Comparison of ENCODE assay signal across 24 mouse cellular contexts in the genomic region with DNA sequence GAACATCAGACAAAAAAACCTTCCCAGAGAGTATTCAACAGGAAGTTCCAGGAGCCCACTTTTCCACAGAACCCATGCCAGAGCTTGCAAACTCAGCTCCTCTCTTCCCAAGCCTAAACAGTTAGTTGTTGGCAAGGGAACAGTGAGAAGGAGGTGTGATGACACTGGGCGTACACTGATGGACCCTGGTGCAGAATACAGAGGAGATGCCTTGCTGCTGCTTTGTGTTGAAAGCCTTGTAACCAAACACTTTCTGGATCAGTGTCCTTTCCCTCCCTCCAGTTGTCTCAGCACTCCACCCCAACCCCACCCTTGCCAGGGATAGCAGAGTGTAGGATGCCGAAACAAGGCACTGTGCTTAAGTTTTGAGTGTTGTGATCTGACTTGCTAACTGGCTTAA.
A peak's percentile ranks its signal among the peaks of the same experiment; 100 is the strongest.
DNase-seq lines count a peak whose midpoint lies in the region; ATAC-seq and TF ChIP-seq lines count a peak whose summit lies in the region.
"Had no signal": no experiment of that assay in that cellular context is flagged by ENCODE, and none has a peak within 500 bp of the region (broad histone marks: within the 10 kb centered on the region; RNA-seq: fewer than 3 reads in every experiment).

No protein-coding gene starts in this region.

- no peak for TF ChIP-seq CTCF in lung, adult 2 months (IDR thresholded peaks at IDR 0.05; ENCODE audit: insufficient read depth, low read length)

- no peak overlapping the region for H3K9ac ChIP-seq in lung, embryonic 15.5 days
- H3K9ac ChIP-seq: forebrain, postnatal 0 days; heart, embryonic 15.5 days; hindbrain, embryonic 14.5 days; liver, embryonic 14.5 days; stomach, embryonic 15.5 days had no signal

- H3K27ac ChIP-seq in lung, embryonic 15.5 days, result no peak overlapping the region
- H3K27ac ChIP-seq in forebrain, embryonic 10.5 days, result no peak overlapping the region
- H3K27ac ChIP-seq: heart, embryonic 15.5 days; hindbrain, embryonic 14.5 days; liver, embryonic 14.5 days; midbrain, embryonic 10.5 days; stomach, embryonic 15.5 days had no signal

- H3K4me2 ChIP-seq in lung, embryonic 15.5 days, result no peak overlapping the region
- H3K4me2 ChIP-seq in myocyte (ENCODE audit: low read depth), result peak overlapping the region; percentile 32
- H3K4me2 ChIP-seq: heart, embryonic 15.5 days; hindbrain, embryonic 14.5 days; stomach, embryonic 15.5 days had no signal

- H3K4me3 ChIP-seq in lung, embryonic 15.5 days, result no peak overlapping the region
- no peak overlapping the region for H3K4me3 ChIP-seq in lung, adult 2 months (replicated peaks; ENCODE audit: extremely low read depth, low read depth, low read length)
- H3K4me3 ChIP-seq in myocyte, result no peak overlapping the region
- H3K4me3 ChIP-seq in forebrain, embryonic 10.5 days, result no peak overlapping the region
- H3K4me3 ChIP-seq: heart, embryonic 15.5 days; midbrain, embryonic 10.5 days; stomach, embryonic 15.5 days had no signal

- H3K9me3 ChIP-seq in lung, embryonic 15.5 days, result no peaks in the 10 kb centered on the region
- H3K9me3 ChIP-seq in forebrain, embryonic 10.5 days, result no peaks in the 10 kb centered on the region
- H3K9me3 ChIP-seq: heart, embryonic 15.5 days; midbrain, embryonic 10.5 days; stomach, embryonic 15.5 days had no signal

- no peak for TF ChIP-seq POLR2A in lung, adult 2 months (IDR thresholded peaks at IDR 0.05; ENCODE audit: borderline replicate concordance, extremely low read depth, low read depth, low read length)
- no peak for TF ChIP-seq POLR2A in myocyte (IDR thresholded peaks at IDR 0.05; ENCODE audit: insufficient read length, low read depth)

- WGBS in lung, embryonic 15.5 days, result 44% methylated on average over 2 of the region's 2 CpGs
- WGBS in lung, adult 2 months, result 62% methylated on average over 2 of the region's 2 CpGs
- 86% methylated on average over 2 of the region's 2 CpGs for WGBS in forebrain, embryonic 10.5 days

- H3K4me1 ChIP-seq in lung, embryonic 15.5 days, result peaks cover 10% of the 10 kb centered on the region; the same call in 1 of the 2 replicates
- no peaks in the 10 kb centered on the region for H3K4me1 ChIP-seq in lung, adult 2 months (ENCODE audit: control insufficient read depth, insufficient read depth, low read length)
- peaks cover 23% of the 10 kb centered on the region for H3K4me1 ChIP-seq in forebrain, embryonic 10.5 days
- H3K4me1 ChIP-seq: stomach, embryonic 15.5 days had no signal

- no peaks in the 10 kb centered on the region for H3K36me3 ChIP-seq in lung, embryonic 15.5 days
- H3K36me3 ChIP-seq in myocyte (ENCODE audit: control insufficient read depth, insufficient read depth), result no peaks in the 10 kb centered on the region
- 0 out of 2 replicates have a peak, but pooled peaks cover 4% of the 10 kb centered on the region for H3K36me3 ChIP-seq in forebrain, embryonic 10.5 days (replicated peaks)
- H3K36me3 ChIP-seq: heart, embryonic 15.5 days; midbrain, embryonic 10.5 days; stomach, embryonic 15.5 days had no signal

- ATAC-seq in frontal cortex, adult (ENCODE audit: low TSS enrichment), result peak; percentile 59
- peak; percentile 55; the same call in 1 of the 2 replicates for ATAC-seq in lung, embryonic 15.5 days (ENCODE audit: borderline replicate concordance, extremely low read depth, low FRiP score, low TSS enrichment)
- ATAC-seq: forebrain, postnatal 0 days; midbrain, embryonic 16.5 days had no signal

- no peak for DNase-seq in frontal cortex, postnatal 10 days (ENCODE audit: low spot score in 2 of 2)
- DNase-seq in lung, adult 2 months, result no peak
- DNase-seq in testis, postnatal 10 days (ENCODE audit: low spot score), result peak; percentile 21
- DNase-seq in testis, postnatal 14 days (ENCODE audit: low spot score), result no peak
- DNase-seq in forebrain, embryonic 10.5 days (ENCODE audit: extremely low spot score, low spot score), result no peak
- DNase-seq: adrenal gland, postnatal 10 days; cerebellum, adult 9-11 months; forebrain, postnatal 0 days; gastrocnemius, postnatal 36 days; heart, postnatal 36 days; kidney, adult 9 months; layer of hippocampus, adult 9-11 months; retina, postnatal 1 day; thymus, adult 2 months; thymus, postnatal 4 days had no signal

- no peaks in the 10 kb centered on the region for H3K27me3 ChIP-seq in lung, embryonic 15.5 days
- no peaks in the 10 kb centered on the region for H3K27me3 ChIP-seq in myocyte (ENCODE audit: control insufficient read depth, insufficient read depth, insufficient read length)
- no peaks in the 10 kb centered on the region for H3K27me3 ChIP-seq in forebrain, embryonic 10.5 days (ENCODE audit: poor library complexity, severe bottlenecking)
- H3K27me3 ChIP-seq: heart, embryonic 15.5 days; stomach, embryonic 15.5 days had no signal

- no peaks in the 10 kb centered on the region for H3K79me2 ChIP-seq in myocyte (ENCODE audit: control insufficient read depth, insufficient read depth)

- no peak overlapping the region for H3ac ChIP-seq in myocyte (ENCODE audit: control insufficient read depth, insufficient read length)

TF ChIP-seq in myocyte, 11 proteins besides CTCF, POLR2A, EP300 and RAD21:
- no peak for TF ChIP-seq CEBPB (IDR thresholded peaks at IDR 0.05; ENCODE audit: insufficient read depth, poor library complexity, severe bottlenecking)
- peak in 1 of 3 experiments; percentile 6 for TF ChIP-seq MYOD1 (IDR thresholded peaks at IDR 0.05; ENCODE audit: control insufficient read depth in 1 of 3, insufficient read length in 2 of 3, low read depth in 2 of 3)
